Mouse (Mus musculus) olfactory bulb, adult 2 months (tissue): ENCODE results near the gene Slc44a3.

Source experiments
- CTCF ChIP-seq: fragments of 200-500 bp; IDR thresholded peaks from 2 replicates; pipeline ENCODE4 v1.5.1; 2012; ENCODE audit warnings: low read depth, mild to moderate bottlenecking, low read length, moderate library complexity; ENCODE audit not compliant: insufficient read depth
- POLR2A ChIP-seq: fragments of 200-500 bp; IDR thresholded peaks from 2 replicates; pipeline ENCODE4 v1.6.1; 2012; ENCODE audit warnings: mild to moderate bottlenecking, low read depth, low read length, moderate library complexity; ENCODE audit not compliant: insufficient read depth

GRCm38 (mm10) chr3:121569004-121569403 is 36.8 kb upstream of the Slc44a3 start:
- no peak for TF ChIP-seq CTCF
- TF ChIP-seq POLR2A, result no peak
